Mouse (Mus musculus): Measurements from ENCODE around the gene Kcnc4. TPM values are rescaled to one million over a fixed set of nuclear protein-coding genes. Genes with fewer than 3 reads are reported as not detected.

The Kcnc4 gene
- polyA plus RNA-seq, 1 experiment from 2014 or later, result 0.04 TPM

Other genes starting within 250 kb of the Kcnc4 start
- 0.14 and 0.27 TPM in 2 replicates for gene Cym, start 237.8 kb downstream of the Kcnc4 start, polyA plus RNA-seq (2014; fragmentation: Nextera tagmentation; extraction: Ambion mirVana)
- not detected in 2 replicates for gene A630076J17Rik, start 228.9 kb downstream of the Kcnc4 start, polyA plus RNA-seq (2014; fragmentation: Nextera tagmentation; extraction: Ambion mirVana)
- not detected in 2 replicates for gene Prok1, start 219.8 kb downstream of the Kcnc4 start, polyA plus RNA-seq (2014; fragmentation: Nextera tagmentation; extraction: Ambion mirVana)
- 172 and 185 TPM in 2 replicates for gene Lamtor5, start 180.7 kb downstream of the Kcnc4 start, polyA plus RNA-seq (2014; fragmentation: Nextera tagmentation; extraction: Ambion mirVana)
- 1.4 and 1.9 TPM in 2 replicates for gene Slc16a4, start 168.3 kb downstream of the Kcnc4 start, polyA plus RNA-seq (2014; fragmentation: Nextera tagmentation; extraction: Ambion mirVana)
- gene Rbm15, start 125.9 kb downstream of the Kcnc4 start, polyA plus RNA-seq (2014; fragmentation: Nextera tagmentation; extraction: Ambion mirVana), result 16.3 and 16.9 TPM in 2 replicates
- 0.91 and 2.0 TPM in 2 replicates for gene Slc6a17, start 58.5 kb upstream of the Kcnc4 start, polyA plus RNA-seq (2014; fragmentation: Nextera tagmentation; extraction: Ambion mirVana)
- gene Ubl4b, start 95.5 kb upstream of the Kcnc4 start, polyA plus RNA-seq (2014; fragmentation: Nextera tagmentation; extraction: Ambion mirVana), result not detected in 2 replicates
- gene Alx3, start 135.5 kb upstream of the Kcnc4 start, polyA plus RNA-seq (2014; fragmentation: Nextera tagmentation; extraction: Ambion mirVana), result 5.6 and 5.8 TPM in 2 replicates
- not detected in 2 replicates for gene Gm10961, start 171.8 kb upstream of the Kcnc4 start, polyA plus RNA-seq (2014; fragmentation: Nextera tagmentation; extraction: Ambion mirVana)
- 29.3 and 32.4 TPM in 2 replicates for gene Strip1, start 172.1 kb upstream of the Kcnc4 start, polyA plus RNA-seq (2014; fragmentation: Nextera tagmentation; extraction: Ambion mirVana)
- 69.0 and 76.3 TPM in 2 replicates for gene Ahcyl1, start 237.0 kb upstream of the Kcnc4 start, polyA plus RNA-seq (2014; fragmentation: Nextera tagmentation; extraction: Ambion mirVana)

Measured in liver, embryonic 11.5 days (tissue).